Mouse (Mus musculus) CD8-positive naive resting alpha-beta T cell, adult 57 days (primary cell): ENCODE measurements around the gene Man1a. TPM values are rescaled to one million over a fixed set of nuclear protein-coding genes. Genes with fewer than 3 reads are reported as not detected.

Experiments
- total RNA-seq: library from RNA; stranded (reverse); gene quantifications from one replicate; pipeline ENCODE4 v1.2.4, GENCODE M21; 2023

Gene Man1a
- 112 TPM for total RNA-seq

GRCm38 (mm10) chr10:54076420-54076819 lies at the start of gene Man1a:
Gene Man1a, minus strand, starts transcription at chr10:54076609.

